Mouse (Mus musculus) right cerebral cortex, adult 2 months (tissue): ENCODE measurements at regions not wholly inside any gene's neighbourhood (a gene's known extent, or its start where the extent isn't known, plus 50 kb on each side); places are given as distances from the start of the nearest gene placed in this dataset.

Source experiments
- DNase-seq, 2 experiments: peaks; one replicate each; pipeline ENCODE4 v3.0.0; 2021 to 2022; ENCODE audit warnings: low spot score in 2 of 2

- no peak for DNase-seq
These were observed 94.0 kb downstream of the Sp3 start for GRCm38 (mm10) chr2:72886250-72886649.
